Mouse (Mus musculus): ENCODE data around the gene Hip1. TPM values are rescaled to one million over a fixed set of nuclear protein-coding genes. Genes with fewer than 3 reads are reported as not detected.

Hip1 gene
- polyA plus RNA-seq, 1 experiment from 2014 or later = 45.0 TPM

DNA sequence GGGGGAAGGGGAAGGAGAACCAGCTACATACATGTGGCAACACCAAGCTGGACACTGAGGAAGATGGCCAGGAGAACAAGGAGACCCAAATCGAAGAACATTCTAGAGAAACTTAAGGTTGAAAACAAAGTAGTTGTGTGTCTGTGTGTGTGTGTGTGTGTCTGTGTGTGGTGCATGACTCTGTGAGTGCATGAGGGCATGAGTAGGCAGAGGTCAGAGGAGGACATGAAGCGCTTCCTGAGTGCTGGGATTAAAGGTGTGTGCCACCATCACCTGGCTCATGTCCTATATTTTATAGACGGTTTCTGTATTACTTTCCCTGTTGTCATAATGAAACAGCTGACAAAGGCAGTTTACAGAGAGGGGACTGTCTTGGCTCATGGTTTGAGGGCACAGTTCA, 18.5 kb upstream of the Hip1 start, which contains the start of gene Ccl26:
Ccl26 (minus strand) TSS at position 101 of the 400 bp plus-strand sequence.
- H3K9ac ChIP-seq = no peak within 1 kb of the TSS
- H3K36me3 ChIP-seq = no peaks in the 10 kb centered on the region
- H3K4me2 ChIP-seq = no peak within 1 kb of the TSS
- WGBS = 78% methylated on average over 3 of the region's 3 CpGs
- H3K27ac ChIP-seq (ENCODE audit: poor library complexity, severe bottlenecking) = no peak within 1 kb of the TSS
- no peaks in the 10 kb centered on the region for H3K4me1 ChIP-seq (replicated peaks)
- ATAC-seq (ENCODE audit: insufficient number of reproducible peaks, low FRiP score) = no peak
- no peaks in the 10 kb centered on the region; the same call in 1 of the 2 replicates for H3K9me3 ChIP-seq (replicated peaks)
- H3K4me3 ChIP-seq = no peak within 1 kb of the TSS
- no peaks in the 10 kb centered on the region for H3K27me3 ChIP-seq (replicated peaks)

DNA sequence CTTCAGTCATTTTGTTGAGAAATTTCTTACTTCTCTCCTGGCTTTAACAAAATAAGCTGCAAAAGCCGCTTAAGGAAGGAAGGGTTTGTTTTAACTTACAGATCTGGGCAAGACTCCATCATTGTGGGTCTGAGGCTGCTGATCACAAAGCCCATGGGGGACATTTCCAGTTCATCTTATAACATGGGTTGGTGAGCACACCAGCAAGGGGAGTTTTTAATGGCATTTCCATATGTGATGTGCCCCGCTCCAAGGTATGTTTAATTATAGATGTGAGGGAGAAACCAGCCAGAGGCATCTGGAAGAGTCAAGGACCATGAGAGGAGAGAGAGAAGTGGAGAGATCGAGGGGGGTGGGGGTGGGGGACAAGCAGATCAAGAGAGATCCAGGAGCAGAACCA, 12.8 kb upstream of the Hip1 start:
- no peaks in the 10 kb centered on the region for H3K9me3 ChIP-seq (replicated peaks)
- H3K4me2 ChIP-seq = no peak overlapping the region
- no peak overlapping the region for H3K9ac ChIP-seq
- H3K36me3 ChIP-seq = no peaks in the 10 kb centered on the region
- no peak overlapping the region for H3K27ac ChIP-seq (ENCODE audit: poor library complexity, severe bottlenecking)
- H3K4me1 ChIP-seq (replicated peaks) = peaks cover 6% of the 10 kb centered on the region
- no peak overlapping the region for H3K4me3 ChIP-seq
- 51% methylated on average over 3 of the region's 3 CpGs for WGBS
- no peak for ATAC-seq (ENCODE audit: insufficient number of reproducible peaks, low FRiP score)
- H3K27me3 ChIP-seq (replicated peaks) = no peaks in the 10 kb centered on the region

DNA sequence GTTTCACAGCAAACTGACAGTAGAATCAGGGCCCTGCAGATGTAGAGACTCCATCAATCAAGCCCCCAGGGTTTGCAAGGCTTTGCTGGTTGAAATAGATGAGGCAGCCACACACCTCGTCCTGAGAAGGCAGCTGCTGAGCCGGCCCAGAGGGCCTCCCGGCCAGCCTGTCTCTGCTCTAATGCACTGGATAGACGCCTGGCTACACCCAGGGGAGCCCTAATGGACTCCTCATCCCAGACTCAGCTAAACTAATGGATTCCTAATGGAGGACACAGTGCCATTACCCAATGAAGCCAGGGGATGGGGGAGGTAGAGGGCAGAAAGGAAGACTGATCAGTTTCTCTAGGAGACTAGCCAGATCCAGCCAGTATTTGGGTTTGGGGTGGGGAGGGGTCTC, 12.1 kb upstream of the Hip1 start:
- no peak for ATAC-seq (ENCODE audit: insufficient number of reproducible peaks, low FRiP score)
- no peaks in the 10 kb centered on the region for H3K9me3 ChIP-seq (replicated peaks)
- no peak overlapping the region for H3K9ac ChIP-seq
- no peak overlapping the region for H3K4me3 ChIP-seq
- WGBS = 25% methylated on average over 4 of the region's 4 CpGs
- no peak overlapping the region for H3K4me2 ChIP-seq
- H3K27me3 ChIP-seq (replicated peaks) = no peaks in the 10 kb centered on the region
- no peaks in the 10 kb centered on the region for H3K36me3 ChIP-seq
- H3K4me1 ChIP-seq (replicated peaks) = peaks cover 6% of the 10 kb centered on the region
- no peak overlapping the region for H3K27ac ChIP-seq (ENCODE audit: poor library complexity, severe bottlenecking)

DNA sequence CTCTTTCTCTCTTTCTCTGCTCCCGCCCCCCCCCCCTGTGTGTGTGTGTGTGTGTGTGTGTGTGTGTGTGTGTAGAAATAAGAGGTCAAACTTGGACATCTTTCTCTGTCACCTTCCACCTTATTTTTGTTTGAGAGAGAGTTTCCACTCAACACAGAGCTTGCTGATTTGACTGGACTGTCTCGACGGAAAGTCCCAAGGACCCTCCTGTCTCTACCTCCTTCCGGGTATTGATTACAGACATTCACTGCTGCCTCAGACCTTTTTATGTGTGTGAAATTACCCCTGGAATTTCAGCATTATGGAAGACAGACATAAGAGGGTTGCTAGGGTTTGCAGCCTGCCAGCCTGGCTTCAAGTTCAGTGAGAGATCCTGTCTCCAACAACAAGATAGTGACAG, 11.3 kb upstream of the Hip1 start:
- Histone ChIP-seq H3K9ac (no peak overlapping the region), H3K27ac (ENCODE audit: poor library complexity, severe bottlenecking) (no peak overlapping the region), H3K4me2 (no peak overlapping the region), H3K4me3 (no peak overlapping the region), H3K27me3 (replicated peaks) (no peaks in the 10 kb centered on the region), H3K4me1 (replicated peaks) (peaks cover 6% of the 10 kb centered on the region), H3K9me3 (replicated peaks) (no peaks in the 10 kb centered on the region), H3K36me3 (no peaks in the 10 kb centered on the region)
- ATAC-seq (ENCODE audit: insufficient number of reproducible peaks, low FRiP score) = no peak
- 66% methylated on average over 3 of the region's 4 CpGs for WGBS

DNA sequence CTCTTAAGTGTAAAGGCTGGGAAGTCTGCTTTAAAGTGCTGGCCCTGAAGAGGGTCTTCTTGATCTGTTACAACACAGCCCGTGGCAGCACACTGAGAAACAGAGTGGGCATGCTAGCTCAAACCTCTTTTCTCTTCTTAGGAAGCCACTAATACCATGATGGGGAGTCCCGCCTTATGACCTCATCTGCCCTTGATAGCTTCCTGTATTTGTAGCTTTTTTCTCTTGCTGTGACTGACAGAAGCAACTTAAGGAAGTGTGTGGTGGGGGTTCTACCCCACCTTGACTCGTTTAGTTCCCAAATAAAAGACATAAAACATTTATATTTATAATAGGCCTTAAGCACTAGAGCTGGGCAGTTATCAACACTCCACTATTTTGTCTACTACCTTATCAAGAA, 6.7 kb upstream of the Hip1 start:
- 63% methylated on average over 3 of the region's 3 CpGs for WGBS

DNA sequence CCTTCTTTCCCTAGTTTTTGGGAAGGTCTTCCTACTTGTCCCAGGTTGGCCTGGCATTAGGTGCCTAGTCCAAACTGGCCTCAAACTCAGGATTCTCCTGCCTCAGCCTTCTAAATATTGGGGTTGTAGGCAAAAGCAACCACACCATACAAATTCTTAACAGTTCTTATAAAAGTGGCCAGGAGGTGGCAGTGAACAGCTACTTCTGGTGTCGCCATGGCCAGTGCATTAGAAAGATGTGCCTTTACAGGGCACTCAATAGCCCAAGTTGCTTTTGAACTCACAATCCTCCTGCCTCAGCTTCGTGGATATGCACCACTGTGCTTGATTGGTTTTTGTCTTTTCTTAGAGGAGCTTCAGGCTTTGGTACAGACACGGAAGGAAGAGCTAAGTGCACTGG, 6.0 kb upstream of the Hip1 start:
- Histone ChIP-seq H3K4me2 (no peak overlapping the region), H3K27ac (ENCODE audit: poor library complexity, severe bottlenecking) (no peak overlapping the region), H3K27me3 (replicated peaks) (peaks cover 7% of the 10 kb centered on the region; the same call in 1 of the 2 replicates), H3K9ac (no peak overlapping the region), H3K4me3 (no peak overlapping the region), H3K4me1 (replicated peaks) (no peaks in the 10 kb centered on the region), H3K36me3 (no peaks in the 10 kb centered on the region), H3K9me3 (replicated peaks) (no peaks in the 10 kb centered on the region)
- 29% methylated on average over 3 of the region's 3 CpGs for WGBS
- ATAC-seq (ENCODE audit: insufficient number of reproducible peaks, low FRiP score) = no peak

More for the DNA sequence above, 6.7 kb upstream of the Hip1 start:
- no peak overlapping the region for H3K4me2 ChIP-seq
- no peaks in the 10 kb centered on the region for H3K4me1 ChIP-seq (replicated peaks)
- ATAC-seq (ENCODE audit: insufficient number of reproducible peaks, low FRiP score) = no peak
- peaks cover 7% of the 10 kb centered on the region; the same call in 1 of the 2 replicates for H3K27me3 ChIP-seq (replicated peaks)
- H3K36me3 ChIP-seq = no peaks in the 10 kb centered on the region
- H3K27ac ChIP-seq (ENCODE audit: poor library complexity, severe bottlenecking) = no peak overlapping the region
- H3K9ac ChIP-seq = no peak overlapping the region
- no peak overlapping the region for H3K4me3 ChIP-seq
- no peaks in the 10 kb centered on the region for H3K9me3 ChIP-seq (replicated peaks)

DNA sequence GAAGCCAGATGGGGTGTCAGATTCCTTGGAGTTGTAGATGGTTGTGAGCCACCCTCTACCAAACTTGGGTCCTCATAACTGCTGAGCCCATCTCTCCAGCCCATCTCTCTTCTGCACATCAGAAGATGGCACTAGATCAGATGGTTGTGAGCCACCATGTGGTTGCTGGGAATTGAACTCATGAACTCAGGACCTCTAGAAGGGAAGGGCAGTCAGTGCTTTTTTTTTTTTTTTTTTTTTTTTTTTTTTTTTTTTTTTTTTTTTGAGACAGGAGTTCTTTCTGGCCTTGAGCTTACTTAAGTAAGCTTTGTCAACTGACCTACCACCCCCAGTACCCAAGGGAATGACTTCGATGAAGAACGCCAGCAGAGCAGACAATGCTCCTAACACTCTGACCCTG, 3.1 kb upstream of the Hip1 start:
- H3K9ac ChIP-seq = no peak overlapping the region
- 92% methylated on average over 2 of the region's 2 CpGs for WGBS
- peaks cover 7% of the 10 kb centered on the region; the same call in 1 of the 2 replicates for H3K27me3 ChIP-seq (replicated peaks)
- no peak overlapping the region for H3K4me3 ChIP-seq
- H3K27ac ChIP-seq (ENCODE audit: poor library complexity, severe bottlenecking) = no peak overlapping the region
- ATAC-seq (ENCODE audit: insufficient number of reproducible peaks, low FRiP score) = no peak
- peaks cover 5% of the 10 kb centered on the region for H3K4me1 ChIP-seq (replicated peaks)
- no peaks in the 10 kb centered on the region for H3K36me3 ChIP-seq
- no peaks in the 10 kb centered on the region for H3K9me3 ChIP-seq (replicated peaks)
- no peak overlapping the region for H3K4me2 ChIP-seq

DNA sequence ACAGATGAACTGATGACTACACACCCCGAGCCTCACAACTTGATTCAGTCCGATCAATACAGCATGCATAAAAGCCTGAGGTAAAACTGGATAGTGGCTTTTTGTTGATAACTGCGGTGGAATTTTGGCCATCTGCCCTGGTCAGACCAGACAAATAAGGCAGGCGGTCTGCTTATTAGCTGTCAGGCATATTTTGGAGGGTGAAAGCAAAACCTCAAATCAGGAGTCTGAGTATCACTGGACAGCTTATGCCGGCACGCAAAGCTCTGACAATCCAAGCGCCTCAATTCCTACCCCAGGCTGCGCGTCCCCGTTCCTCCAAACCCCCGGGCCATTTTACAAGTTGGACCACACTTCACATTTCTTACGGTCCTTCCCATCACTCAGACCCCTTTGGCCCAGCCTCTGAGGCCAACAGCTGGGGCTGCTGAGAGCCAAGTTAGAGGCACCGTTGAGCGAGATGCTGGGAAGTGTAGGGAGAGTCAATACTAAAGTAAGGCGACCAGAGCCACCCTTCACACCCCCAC, 825 bp downstream of the Hip1 start:
- Histone ChIP-seq H3K9ac (peak overlapping the region; percentile 61), H3K9me3 (replicated peaks) (no peaks in the 10 kb centered on the region), H3K36me3 (no peaks in the 10 kb centered on the region; the same call in 1 of the 2 replicates), H3K4me2 (peak overlapping the region; percentile 94), H3K4me1 (replicated peaks) (peaks cover 5% of the 10 kb centered on the region), H3K27ac (ENCODE audit: poor library complexity, severe bottlenecking) (no peak overlapping the region), H3K4me3 (peak overlapping the region; percentile 74), H3K27me3 (replicated peaks) (peaks cover 6% of the 10 kb centered on the region; the same call in 1 of the 2 replicates)
- ATAC-seq (ENCODE audit: insufficient number of reproducible peaks, low FRiP score) = no peak
- 6% methylated on average over 15 of the region's 15 CpGs for WGBS

DNA sequence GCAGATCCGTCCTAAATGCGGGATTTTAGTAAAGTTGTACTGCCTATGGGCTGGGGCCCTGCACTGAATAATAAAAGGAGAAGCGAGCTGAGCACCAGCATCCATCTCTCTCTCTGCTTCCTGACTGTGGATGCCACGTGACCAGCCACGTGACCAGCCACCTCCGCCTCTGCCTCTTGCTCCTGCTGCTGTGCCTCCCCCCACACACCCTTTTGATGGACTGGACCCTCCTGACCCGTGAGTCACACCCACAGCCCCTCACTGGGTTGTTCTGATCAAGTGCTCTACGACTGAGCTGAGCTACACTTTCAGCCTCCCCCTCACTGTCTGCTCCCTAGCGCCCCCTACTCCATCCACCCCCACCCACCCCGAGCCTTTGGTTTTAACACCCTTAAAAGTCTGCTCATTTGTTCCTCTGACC, 7.1 kb downstream of the Hip1 start:
- Histone ChIP-seq H3K27ac (ENCODE audit: poor library complexity, severe bottlenecking) (no peak overlapping the region), H3K4me1 (replicated peaks) (0 out of 2 replicates have a peak, but pooled peaks cover 4% of the 10 kb centered on the region), H3K4me3 (no peak overlapping the region), H3K9me3 (replicated peaks) (no peaks in the 10 kb centered on the region), H3K27me3 (replicated peaks) (no peaks in the 10 kb centered on the region), H3K9ac (no peak overlapping the region), H3K36me3 (no peaks in the 10 kb centered on the region; the same call in 1 of the 2 replicates), H3K4me2 (no peak overlapping the region)
- 68% methylated on average over 10 of the region's 10 CpGs for WGBS
- ATAC-seq (ENCODE audit: insufficient number of reproducible peaks, low FRiP score) = no peak

DNA sequence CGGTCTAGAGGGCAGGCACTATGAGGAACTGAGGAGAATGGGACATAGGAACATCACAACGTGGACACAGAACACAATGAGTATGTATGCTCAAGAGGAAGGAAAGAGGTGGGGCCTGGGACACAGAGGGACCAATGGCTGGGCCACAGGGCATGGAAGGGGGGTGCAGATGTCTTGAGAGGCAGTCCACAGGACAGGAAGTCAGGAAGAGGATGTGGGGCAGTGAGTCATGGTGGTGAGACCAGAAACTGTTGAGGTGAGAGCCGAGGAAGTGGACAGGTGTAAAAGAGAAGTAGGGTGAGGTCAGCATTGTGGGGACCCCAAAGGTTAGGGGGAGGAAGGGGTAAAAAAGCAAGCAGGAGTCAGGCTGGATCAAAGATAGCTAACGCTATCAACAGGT, 7.6 kb downstream of the Hip1 start:
- WGBS = 59% methylated on average over 4 of the region's 4 CpGs
- Histone ChIP-seq H3K4me1 (replicated peaks) (0 out of 2 replicates have a peak, but pooled peaks cover 4% of the 10 kb centered on the region), H3K27ac (ENCODE audit: poor library complexity, severe bottlenecking) (no peak overlapping the region), H3K4me2 (no peak overlapping the region), H3K4me3 (no peak overlapping the region), H3K9ac (no peak overlapping the region), H3K27me3 (replicated peaks) (no peaks in the 10 kb centered on the region), H3K9me3 (replicated peaks) (no peaks in the 10 kb centered on the region), H3K36me3 (no peaks in the 10 kb centered on the region; the same call in 1 of the 2 replicates)
- ATAC-seq (ENCODE audit: insufficient number of reproducible peaks, low FRiP score) = 0 out of 2 replicates have a peak, but pooled peaks have one; percentile 43

DNA sequence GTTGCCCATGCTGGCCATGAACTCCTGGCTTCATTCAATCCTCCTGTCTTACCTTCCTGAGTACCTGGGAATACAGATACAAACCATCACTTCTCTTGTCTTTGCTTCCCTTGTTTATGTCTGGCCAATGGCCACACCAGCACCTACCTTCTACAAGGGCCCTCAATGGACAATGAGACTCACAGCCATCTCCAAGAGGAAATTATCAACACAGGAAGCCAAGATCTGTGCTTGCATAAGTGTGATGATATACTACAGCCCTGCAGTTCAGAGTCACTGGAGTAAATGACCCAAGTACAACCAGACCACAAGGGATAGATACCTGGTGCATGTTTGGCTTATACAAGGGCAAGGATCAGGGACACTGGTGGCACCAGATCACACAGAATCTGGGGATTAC, 9.1 kb downstream of the Hip1 start:
- no peak for ATAC-seq (ENCODE audit: insufficient number of reproducible peaks, low FRiP score)
- H3K9ac ChIP-seq = no peak overlapping the region

DNA sequence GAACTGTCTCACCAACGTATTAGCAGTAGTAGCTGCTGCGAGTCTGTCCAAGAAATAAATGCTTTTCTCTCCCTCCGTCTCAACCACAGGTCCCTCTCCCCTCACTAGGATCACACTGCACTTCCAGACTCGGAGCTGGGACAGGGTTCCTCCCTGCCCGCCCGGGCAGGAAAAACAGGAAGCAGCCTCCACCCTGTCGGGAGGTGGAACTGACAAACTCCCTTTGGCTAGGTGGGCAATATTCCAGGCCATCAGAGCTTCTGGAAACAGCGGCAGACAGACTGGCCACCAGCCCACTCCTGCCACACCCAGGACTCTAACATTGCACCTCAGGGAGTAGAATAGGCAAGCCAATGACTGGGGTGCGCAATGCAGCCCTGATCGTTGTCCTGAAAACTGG, 11.5 kb downstream of the Hip1 start:
- Histone ChIP-seq H3K4me3 (no peak overlapping the region), H3K27me3 (replicated peaks) (no peaks in the 10 kb centered on the region), H3K9me3 (replicated peaks) (no peaks in the 10 kb centered on the region), H3K27ac (ENCODE audit: poor library complexity, severe bottlenecking) (peak overlapping the region; percentile 49), H3K9ac (no peak overlapping the region), H3K36me3 (0 out of 2 replicates have a peak, but pooled peaks cover 3% of the 10 kb centered on the region), H3K4me2 (no peak overlapping the region), H3K4me1 (replicated peaks) (peaks cover 23% of the 10 kb centered on the region)
- peak; percentile 60 for ATAC-seq (ENCODE audit: insufficient number of reproducible peaks, low FRiP score)
- 61% methylated on average over 10 of the region's 10 CpGs for WGBS

More for the DNA sequence above, 9.1 kb downstream of the Hip1 start:
- Histone ChIP-seq H3K27ac (ENCODE audit: poor library complexity, severe bottlenecking) (no peak overlapping the region), H3K4me2 (no peak overlapping the region), H3K4me1 (replicated peaks) (0 out of 2 replicates have a peak, but pooled peaks cover 14% of the 10 kb centered on the region), H3K9me3 (replicated peaks) (no peaks in the 10 kb centered on the region), H3K36me3 (0 out of 2 replicates have a peak, but pooled peaks cover 3% of the 10 kb centered on the region), H3K27me3 (replicated peaks) (no peaks in the 10 kb centered on the region), H3K4me3 (no peak overlapping the region)
